Mouse (Mus musculus) forebrain, embryonic 14.5 days (tissue): ENCODE results near the gene Pheta2. TPM values are rescaled to one million over a fixed set of nuclear protein-coding genes. Genes with fewer than 3 reads are reported as not detected.

ENCODE experiments used
- microRNA-seq: library from miRNA; unstranded; fragments of <30 nt; microRNA quantifications from one replicate; pipeline ENCODE4, GENCODE M21; 2016
- polyA plus RNA-seq: library from polyadenylated mRNA; unstranded; fragments of >200 nt; fragmentation: Nextera tagmentation; extraction: Ambion mirVana; gene quantifications from 2 replicates; pipeline ENCODE4 v1.2.1, GENCODE M21; 2014

Pheta2 gene
- polyA plus RNA-seq, 1 experiment from 2014 or later: 0.63 TPM

Small RNAs within 50 kb of the gene (microRNA-seq; reads per million reads assigned to microRNA genes)
- not detected for gene Mir7684

Other genes with a start within 250 kb of the Pheta2 start
- gene Ccdc134, start 211.0 kb upstream of the Pheta2 start, polyA plus RNA-seq: 12.8 and 15.5 TPM in 2 replicates
- 99.6 and 139 TPM in 2 replicates for gene Srebf2, start 191.8 kb upstream of the Pheta2 start, polyA plus RNA-seq
- 0.61 and 0.77 TPM in 2 replicates for gene Shisa8, start 126.1 kb upstream of the Pheta2 start, polyA plus RNA-seq
- gene Tnfrsf13c, start 114.6 kb upstream of the Pheta2 start, polyA plus RNA-seq: 0.14 and 0.19 TPM in 2 replicates
- gene Cenpm, start 94.2 kb upstream of the Pheta2 start, polyA plus RNA-seq: 42.4 and 63.9 TPM in 2 replicates
- 13.2 and 19.3 TPM in 2 replicates for gene 1500009C09Rik, start 86.5 kb upstream of the Pheta2 start, polyA plus RNA-seq
- gene Sept3, start 64.0 kb upstream of the Pheta2 start, polyA plus RNA-seq: 225 and 276 TPM in 2 replicates
- gene Wbp2nl, start 40.0 kb upstream of the Pheta2 start, polyA plus RNA-seq: not detected in 2 replicates
- gene Naga, start within 50 bp of the Pheta2 start, polyA plus RNA-seq: 27.5 and 29.6 TPM in 2 replicates
- 296 and 326 TPM in 2 replicates for gene Smdt1, start within 50 bp of the Pheta2 start, polyA plus RNA-seq
- 302 and 403 TPM in 2 replicates for gene Ndufa6, start 15.4 kb downstream of the Pheta2 start, polyA plus RNA-seq
- gene Cyp2d22, start 41.3 kb downstream of the Pheta2 start, polyA plus RNA-seq: 0.63 and 1.2 TPM in 2 replicates
- gene Cyp2d11, start 55.1 kb downstream of the Pheta2 start, polyA plus RNA-seq: not detected in 2 replicates
- not detected in 2 replicates for gene Cyp2d10, start 68.3 kb downstream of the Pheta2 start, polyA plus RNA-seq
- not detected in 2 replicates for gene Cyp2d9, start 94.5 kb downstream of the Pheta2 start, polyA plus RNA-seq
- gene Cyp2d12, start 216.1 kb downstream of the Pheta2 start, polyA plus RNA-seq: not detected in 2 replicates